Mouse (Mus musculus) hindbrain, embryonic 15.5 days (tissue): ENCODE results near the gene Ptprb. TPM values are rescaled to one million over a fixed set of nuclear protein-coding genes. Genes with fewer than 3 reads are reported as not detected.

Experiments
- ATAC-seq: fragments of 200-750 bp; cut with Nextera tagmentation; 2 replicates; pipeline ENCODE4 v1.8.0; 2017; ENCODE audit warnings: low read depth, moderate number of reproducible peaks, moderate TSS enrichment; ENCODE audit not compliant: low FRiP score
- H3K27ac ChIP-seq: fragments of 300-500 bp; sonication (generic); replicated peaks from 2 replicates; pipeline ENCODE4 v1.5.1; 2015; ENCODE audit warnings: mild to moderate bottlenecking, inconsistent platforms
- H3K27me3 ChIP-seq: fragments of 300-500 bp; sonication (generic); 2 replicates; pipeline ENCODE4 v1.6.1; 2015; ENCODE audit warnings: control low read depth, inconsistent platforms
- H3K36me3 ChIP-seq: fragments of 300-500 bp; sonication (generic); 2 replicates; pipeline ENCODE4 v1.6.1; 2015; ENCODE audit warnings: control low read depth, inconsistent platforms
- H3K4me1 ChIP-seq: fragments of 300-500 bp; sonication (generic); replicated peaks from 2 replicates; pipeline ENCODE4 v1.6.1; 2015; ENCODE audit warnings: control low read depth, inconsistent platforms
- H3K4me2 ChIP-seq: fragments of 300-500 bp; sonication (generic); 2 replicates; pipeline ENCODE4 v1.6.1; 2015; ENCODE audit warnings: moderate library complexity, mild to moderate bottlenecking, inconsistent platforms
- H3K4me3 ChIP-seq: fragments of 300-500 bp; sonication (generic); 2 replicates; pipeline ENCODE4 v1.5.1; 2015; ENCODE audit warnings: mild to moderate bottlenecking, inconsistent platforms
- H3K9ac ChIP-seq: fragments of 300-500 bp; sonication (generic); 2 replicates; pipeline ENCODE4 v1.6.1; 2015; ENCODE audit warnings: inconsistent platforms
- H3K9me3 ChIP-seq: fragments of 300-500 bp; sonication (generic); 2 replicates; pipeline ENCODE4 v1.6.1; 2016; ENCODE audit warnings: control low read depth, inconsistent platforms
- WGBS: fragments of 180-500 bp; shearing (Covaris S2); methylation state at CpG from one replicate; pipeline ENCODE4 v1.1.7; 2015; 5-methylcytosine and 5-hydroxymethylcytosine counted together
- polyA plus RNA-seq: library from polyadenylated mRNA; unstranded; fragments of >200 nt; fragmentation: Nextera tagmentation; extraction: Ambion mirVana; gene quantifications from 2 replicates; pipeline ENCODE4 v1.2.1, GENCODE M21; 2015

Ptprb gene
- polyA plus RNA-seq = 3.7 and 3.9 TPM in 2 replicates

- ATAC-seq = no peak
- no peaks in the 10 kb centered on the region for H3K27me3 ChIP-seq
- no peak within 1 kb of the TSS for H3K4me3 ChIP-seq
- no peaks in the 10 kb centered on the region for H3K36me3 ChIP-seq
- H3K4me2 ChIP-seq = no peak within 1 kb of the TSS
- H3K27ac ChIP-seq = no peak within 1 kb of the TSS
- no peaks in the 10 kb centered on the region for H3K4me1 ChIP-seq
- 83% methylated on average over 7 of the region's 7 CpGs for WGBS
- no peak within 1 kb of the TSS for H3K9ac ChIP-seq
- no peaks in the 10 kb centered on the region for H3K9me3 ChIP-seq
These were observed at the start of gene Ptprb for GRCm38 (mm10) chr10:116275280-116275679. TSS of gene Ptprb (plus strand) at chr10:116275523.

- no peak overlapping the region for H3K27ac ChIP-seq
- no peaks in the 10 kb centered on the region for H3K9me3 ChIP-seq
- H3K4me1 ChIP-seq = no peaks in the 10 kb centered on the region
- H3K27me3 ChIP-seq = no peaks in the 10 kb centered on the region
- WGBS = 51% methylated on average over 5 of the region's 5 CpGs
- no peak overlapping the region for H3K4me2 ChIP-seq
- H3K36me3 ChIP-seq = no peaks in the 10 kb centered on the region
- H3K9ac ChIP-seq = no peak overlapping the region
- ATAC-seq = no peak
- no peak overlapping the region for H3K4me3 ChIP-seq
These were observed 40.0 kb upstream of the Ptprb start for GRCm38 (mm10) chr10:116235299-116235698.

- WGBS = 70% methylated on average over 7 of the region's 7 CpGs
- Histone ChIP-seq H3K9ac (no peak overlapping the region), H3K27me3 (no peaks in the 10 kb centered on the region), H3K4me3 (no peak overlapping the region), H3K27ac (no peak overlapping the region), H3K36me3 (no peaks in the 10 kb centered on the region), H3K4me2 (no peak overlapping the region), H3K9me3 (no peaks in the 10 kb centered on the region), H3K4me1 (no peaks in the 10 kb centered on the region)
- no peak for ATAC-seq
These were observed 33.1 kb upstream of the Ptprb start for GRCm38 (mm10) chr10:116242200-116242599.

GRCm38 (mm10) chr10:116243373-116243772 lies 31.9 kb upstream of the Ptprb start:
- Histone ChIP-seq H3K9me3 (no peaks in the 10 kb centered on the region), H3K4me2 (no peak overlapping the region), H3K4me1 (no peaks in the 10 kb centered on the region), H3K9ac (no peak overlapping the region), H3K36me3 (no peaks in the 10 kb centered on the region), H3K27me3 (no peaks in the 10 kb centered on the region), H3K27ac (no peak overlapping the region), H3K4me3 (no peak overlapping the region)
- no peak for ATAC-seq
- WGBS = 64% methylated on average over 7 of the region's 7 CpGs

GRCm38 (mm10) chr10:116245632-116246031 lies 29.7 kb upstream of the Ptprb start:
- H3K36me3 ChIP-seq = no peaks in the 10 kb centered on the region
- no peak overlapping the region for H3K27ac ChIP-seq
- H3K4me2 ChIP-seq = no peak overlapping the region
- WGBS = 80% methylated on average over 2 of the region's 2 CpGs
- no peak overlapping the region for H3K9ac ChIP-seq
- H3K27me3 ChIP-seq = no peaks in the 10 kb centered on the region
- H3K4me1 ChIP-seq = no peaks in the 10 kb centered on the region
- H3K9me3 ChIP-seq = no peaks in the 10 kb centered on the region
- no peak for ATAC-seq
- no peak overlapping the region for H3K4me3 ChIP-seq

GRCm38 (mm10) chr10:116252668-116253067 lies 22.7 kb upstream of the Ptprb start:
- H3K27me3 ChIP-seq = no peaks in the 10 kb centered on the region
- no peak overlapping the region for H3K27ac ChIP-seq
- ATAC-seq = no peak
- no peak overlapping the region for H3K4me2 ChIP-seq
- 86% methylated on average over 7 of the region's 7 CpGs for WGBS
- no peaks in the 10 kb centered on the region for H3K4me1 ChIP-seq
- no peaks in the 10 kb centered on the region for H3K36me3 ChIP-seq
- no peak overlapping the region for H3K9ac ChIP-seq
- no peak overlapping the region for H3K4me3 ChIP-seq
- no peaks in the 10 kb centered on the region for H3K9me3 ChIP-seq

GRCm38 (mm10) chr10:116253972-116254371 lies 21.4 kb upstream of the Ptprb start:
- Histone ChIP-seq H3K9ac (no peak overlapping the region), H3K27ac (no peak overlapping the region), H3K27me3 (no peaks in the 10 kb centered on the region), H3K4me1 (no peaks in the 10 kb centered on the region), H3K9me3 (no peaks in the 10 kb centered on the region), H3K4me2 (no peak overlapping the region), H3K36me3 (no peaks in the 10 kb centered on the region), H3K4me3 (no peak overlapping the region)
- ATAC-seq = no peak
- 87% methylated on average over 6 of the region's 6 CpGs for WGBS

- WGBS = 78% methylated on average over 4 of the region's 4 CpGs
- 0 out of 2 replicates have a peak, but pooled peaks cover 6% of the 10 kb centered on the region for H3K4me1 ChIP-seq
- no peak overlapping the region for H3K9ac ChIP-seq
- H3K9me3 ChIP-seq = no peaks in the 10 kb centered on the region
- ATAC-seq = no peak
- H3K27ac ChIP-seq = no peak overlapping the region
- H3K27me3 ChIP-seq = no peaks in the 10 kb centered on the region
- H3K4me3 ChIP-seq = no peak overlapping the region
- no peak overlapping the region for H3K4me2 ChIP-seq
- no peaks in the 10 kb centered on the region for H3K36me3 ChIP-seq
These were observed 16.0 kb upstream of the Ptprb start for GRCm38 (mm10) chr10:116259298-116259697.

- 78% methylated on average over 13 of the region's 13 CpGs for WGBS
- Histone ChIP-seq H3K36me3 (no peaks in the 10 kb centered on the region), H3K4me3 (no peak overlapping the region), H3K4me1 (0 out of 2 replicates have a peak, but pooled peaks cover 6% of the 10 kb centered on the region), H3K27me3 (no peaks in the 10 kb centered on the region), H3K9me3 (no peaks in the 10 kb centered on the region), H3K4me2 (no peak overlapping the region), H3K27ac (peak overlapping the region; percentile 32), H3K9ac (no peak overlapping the region)
- ATAC-seq = no peak
These were observed 14.5 kb upstream of the Ptprb start for GRCm38 (mm10) chr10:116260658-116261433.

GRCm38 (mm10) chr10:116261559-116261958 lies 13.8 kb upstream of the Ptprb start:
- H3K27ac ChIP-seq = 0 out of 2 replicates have a peak overlapping the region, but pooled peaks have one; percentile 32
- no peaks in the 10 kb centered on the region for H3K36me3 ChIP-seq
- 58% methylated on average over 5 of the region's 5 CpGs for WGBS
- no peak overlapping the region for H3K9ac ChIP-seq
- no peaks in the 10 kb centered on the region for H3K9me3 ChIP-seq
- no peak overlapping the region for H3K4me3 ChIP-seq
- H3K4me1 ChIP-seq = 0 out of 2 replicates have a peak, but pooled peaks cover 6% of the 10 kb centered on the region
- H3K4me2 ChIP-seq = no peak overlapping the region
- H3K27me3 ChIP-seq = no peaks in the 10 kb centered on the region
- ATAC-seq = peak; percentile 48; the same call in 1 of the 2 replicates

- H3K4me3 ChIP-seq = no peak overlapping the region
These were observed 10.8 kb upstream of the Ptprb start for GRCm38 (mm10) chr10:116264521-116264920.

GRCm38 (mm10) chr10:116266561-116267433 lies 8.5 kb upstream of the Ptprb start:
- H3K27me3 ChIP-seq = no peaks in the 10 kb centered on the region
- H3K4me2 ChIP-seq = no peak overlapping the region
- H3K9ac ChIP-seq = no peak overlapping the region
- H3K4me3 ChIP-seq = no peak overlapping the region
- no peaks in the 10 kb centered on the region for H3K4me1 ChIP-seq
- no peaks in the 10 kb centered on the region for H3K36me3 ChIP-seq
- WGBS = 72% methylated on average over 15 of the region's 15 CpGs
- H3K9me3 ChIP-seq = no peaks in the 10 kb centered on the region
- no peak overlapping the region for H3K27ac ChIP-seq
- no peak for ATAC-seq

More at GRCm38 (mm10) chr10:116264521-116264920, 10.8 kb upstream of the Ptprb start:
- no peaks in the 10 kb centered on the region for H3K27me3 ChIP-seq
- no peak overlapping the region for H3K27ac ChIP-seq
- H3K36me3 ChIP-seq = no peaks in the 10 kb centered on the region
- H3K9me3 ChIP-seq = no peaks in the 10 kb centered on the region
- H3K4me1 ChIP-seq = 0 out of 2 replicates have a peak, but pooled peaks cover 6% of the 10 kb centered on the region
- no peak for ATAC-seq
- H3K4me2 ChIP-seq = no peak overlapping the region
- H3K9ac ChIP-seq = no peak overlapping the region
- WGBS = 90% methylated on average over 11 of the region's 11 CpGs
